Mouse (Mus musculus) C2C12 (cell line): Measurements from ENCODE around the gene Cdc123. TPM values are rescaled to one million over a fixed set of nuclear protein-coding genes. Genes with fewer than 3 reads are reported as not detected.

Experiments used
- H3K27me3 ChIP-seq: one replicate; pipeline ENCODE4 v1.6.1; 2011; ENCODE audit not compliant: control insufficient read depth, insufficient read depth, insufficient read length
- H3K36me3 ChIP-seq: one replicate; pipeline ENCODE4 v1.6.1; 2011; ENCODE audit not compliant: control insufficient read depth, insufficient read depth
- H3K4me3 ChIP-seq: one replicate; pipeline ENCODE4 v1.5.1; 2011; ENCODE audit warnings: mild to moderate bottlenecking, control low read depth; ENCODE audit not compliant: poor library complexity, insufficient read depth, severe bottlenecking
- H3K79me2 ChIP-seq: one replicate; pipeline ENCODE4 v1.6.1; 2011; ENCODE audit not compliant: control insufficient read depth, insufficient read depth
- H3K79me3 ChIP-seq: one replicate; pipeline ENCODE4 v1.6.1; 2011; ENCODE audit warnings: low read depth, control low read depth
- H3ac ChIP-seq: one replicate; pipeline ENCODE3; 2011; ENCODE audit warnings: low read depth; ENCODE audit not compliant: control insufficient read depth, insufficient read length
- CEBPB ChIP-seq: IDR thresholded peaks from one replicate; pipeline ENCODE4 v1.6.1; 2011; ENCODE audit warnings: low read depth, mild to moderate bottlenecking, control low read depth, moderate library complexity
- CTCF ChIP-seq: IDR thresholded peaks from one replicate; pipeline ENCODE4 v1.5.1; 2011; ENCODE audit not compliant: control insufficient read depth, insufficient read depth, insufficient read length
- FOSL1 ChIP-seq: IDR thresholded peaks from one replicate; pipeline ENCODE4 v1.8.0; 2011; ENCODE audit warnings: mild to moderate bottlenecking, low read length; ENCODE audit not compliant: poor library complexity, insufficient read depth, severe bottlenecking
- MAX ChIP-seq: IDR thresholded peaks from one replicate; pipeline ENCODE4 v1.6.1; 2011; ENCODE audit warnings: mild to moderate bottlenecking, control low read depth
- MYOD1 ChIP-seq: IDR thresholded peaks from one replicate; pipeline ENCODE4 v1.6.1; 2011; ENCODE audit warnings: low read depth; ENCODE audit not compliant: control insufficient read depth, insufficient read length
- MYOG ChIP-seq: IDR thresholded peaks from one replicate; pipeline ENCODE4 v1.6.1; 2011; ENCODE audit not compliant: control insufficient read depth, insufficient read length; ENCODE audit errors: extremely low read depth
- USF1 ChIP-seq: IDR thresholded peaks from one replicate; pipeline ENCODE4 v1.6.1; 2011; ENCODE audit warnings: low read depth, mild to moderate bottlenecking, control low read depth, moderate library complexity
- polyA plus RNA-seq: library from polyadenylated mRNA; unstranded; fragments of >200 nt; fragmentation: generic; extraction: Trizol; gene quantifications from one replicate; pipeline ENCODE4 v1.2.1, GENCODE M21; 2012; ENCODE audit warnings: missing spikeins

Cdc123 gene
- polyA plus RNA-seq, 1 experiment, result 141 TPM

DNA sequence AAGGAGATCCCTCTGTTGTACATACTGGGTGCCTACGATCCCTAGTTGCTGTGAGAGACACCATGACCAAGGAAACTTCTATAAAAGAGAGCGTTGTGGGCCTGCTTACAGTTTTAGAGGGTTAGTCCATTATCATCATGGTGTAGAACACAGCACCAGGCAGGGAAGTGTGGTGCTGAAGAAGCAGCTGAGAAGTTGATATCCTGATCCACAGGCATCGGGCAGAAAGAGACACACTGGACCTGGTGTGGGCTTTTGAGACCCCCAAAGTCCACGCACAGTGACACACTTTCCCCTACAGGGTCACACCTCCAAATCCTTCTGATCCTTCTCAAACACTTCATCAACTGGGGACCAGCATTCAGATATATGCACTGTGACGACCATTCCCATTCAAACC is 52.9 kb downstream of the Cdc123 start:
- H3K36me3 ChIP-seq, result peaks cover 30% of the 10 kb centered on the region
- no peak overlapping the region for H3K4me3 ChIP-seq
- H3K79me2 ChIP-seq, result no peaks in the 10 kb centered on the region
- TF ChIP-seq CTCF (no peak), USF1 (no peak), FOSL1 (no peak), CEBPB (no peak), MAX (no peak), MYOD1 (no peak), MYOG (no peak)
- no peaks in the 10 kb centered on the region for H3K27me3 ChIP-seq
- no peak overlapping the region for H3ac ChIP-seq
- H3K79me3 ChIP-seq, result no peaks in the 10 kb centered on the region

DNA sequence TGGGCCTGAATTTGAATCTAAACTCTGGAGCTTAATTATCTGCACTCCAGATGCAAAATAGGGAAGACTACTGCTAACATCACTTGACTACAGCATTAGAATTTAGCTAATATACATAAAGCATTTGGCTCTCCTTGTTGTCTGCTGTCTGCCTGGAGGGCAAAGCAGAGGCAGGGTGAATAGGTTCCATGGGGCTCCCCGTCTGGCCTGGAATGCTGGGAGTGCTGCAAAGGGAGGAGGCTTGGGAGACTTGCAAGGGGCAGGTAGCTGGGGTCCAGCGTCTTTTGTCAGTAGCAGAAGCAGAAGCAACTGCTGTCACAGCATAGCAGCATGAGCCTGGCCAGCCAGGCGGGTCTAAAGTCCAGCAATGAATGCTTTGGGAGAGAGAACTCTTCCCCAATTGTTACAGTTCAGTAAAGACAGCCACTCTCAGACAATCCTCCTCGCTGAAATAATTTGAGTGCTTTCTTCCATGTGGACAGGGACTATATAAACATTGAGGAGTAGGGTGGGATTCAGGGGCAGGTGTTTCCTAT is 55.3 kb downstream of the Cdc123 start:
- TF ChIP-seq MYOD1 (no peak), CEBPB (no peak), MYOG (no peak), FOSL1 (no peak), CTCF (no peak), USF1 (no peak), MAX (no peak)
- Histone ChIP-seq H3K79me3 (no peaks in the 10 kb centered on the region), H3K27me3 (no peaks in the 10 kb centered on the region), H3K36me3 (peaks cover 7% of the 10 kb centered on the region), H3ac (no peak overlapping the region), H3K79me2 (no peaks in the 10 kb centered on the region), H3K4me3 (no peak overlapping the region)

DNA sequence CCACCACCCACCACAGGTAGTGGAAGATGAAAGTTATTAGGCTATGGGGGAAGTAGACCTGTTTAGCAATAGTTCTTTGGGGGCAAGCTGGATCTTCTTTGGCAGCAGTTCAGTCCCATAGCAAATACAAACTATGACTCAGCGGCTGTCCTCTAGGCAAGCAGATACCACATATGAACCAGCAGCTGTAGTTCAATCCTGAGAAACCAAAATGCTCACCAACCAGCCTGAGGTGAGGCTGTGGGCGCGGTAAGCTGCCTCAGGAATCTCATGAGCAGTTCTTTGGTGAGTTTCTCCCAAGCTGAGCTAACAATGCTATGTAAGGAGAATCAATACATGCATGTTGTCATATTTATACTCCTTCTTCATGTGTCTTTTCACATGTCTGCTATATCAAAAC is 57.6 kb downstream of the Cdc123 start:
- Histone ChIP-seq H3K79me2 (no peaks in the 10 kb centered on the region), H3K4me3 (no peak overlapping the region), H3K36me3 (no peaks in the 10 kb centered on the region), H3ac (no peak overlapping the region), H3K27me3 (no peaks in the 10 kb centered on the region), H3K79me3 (no peaks in the 10 kb centered on the region)
- TF ChIP-seq USF1 (no peak), FOSL1 (no peak), CTCF (no peak), MYOG (no peak), MYOD1 (no peak), MAX (no peak), CEBPB (no peak)

- no peak overlapping the region for H3K4me3 ChIP-seq
- H3K27me3 ChIP-seq, result no peaks in the 10 kb centered on the region
- no peaks in the 10 kb centered on the region for H3K79me2 ChIP-seq
- TF ChIP-seq MYOD1, result no peak
- no peak for TF ChIP-seq CEBPB
- TF ChIP-seq FOSL1, result no peak
- no peak for TF ChIP-seq CTCF
- TF ChIP-seq MAX, result no peak
- no peak for TF ChIP-seq USF1
- TF ChIP-seq MYOG, result no peak
- H3ac ChIP-seq, result no peak overlapping the region
- H3K36me3 ChIP-seq, result no peaks in the 10 kb centered on the region
- no peaks in the 10 kb centered on the region for H3K79me3 ChIP-seq
Measured at GRCm38 (mm10) chr2:5772464-5772863, 72.5 kb downstream of the Cdc123 start.

- no peak overlapping the region for H3ac ChIP-seq
- no peaks in the 10 kb centered on the region for H3K79me2 ChIP-seq
- H3K4me3 ChIP-seq, result no peak overlapping the region
- H3K36me3 ChIP-seq, result no peaks in the 10 kb centered on the region
- no peaks in the 10 kb centered on the region for H3K27me3 ChIP-seq
- TF ChIP-seq USF1 (no peak), FOSL1 (no peak), MYOG (no peak)
- H3K79me3 ChIP-seq, result no peaks in the 10 kb centered on the region
Measured at GRCm38 (mm10) chr2:5770708-5771241, 74.2 kb downstream of the Cdc123 start.

DNA sequence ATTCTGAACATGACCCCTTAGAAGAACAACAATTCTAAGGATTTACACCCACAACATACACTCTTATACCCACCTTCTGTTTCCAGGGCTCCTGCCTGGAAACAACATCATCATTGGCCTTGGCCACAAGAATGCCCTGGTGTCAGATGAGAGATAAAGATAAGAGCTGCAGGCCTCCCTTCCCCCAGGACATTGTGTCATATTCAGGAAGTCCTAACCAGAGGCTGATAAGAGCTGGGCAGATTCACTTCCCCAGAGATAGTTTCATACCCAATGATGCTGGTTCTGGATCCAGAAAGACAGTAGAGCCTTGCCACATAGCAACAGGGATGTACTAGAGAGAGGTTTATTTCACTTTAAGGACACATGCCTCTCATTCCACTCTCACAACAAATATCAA is 75.3 kb downstream of the Cdc123 start:
- Histone ChIP-seq H3ac (no peak overlapping the region), H3K27me3 (no peaks in the 10 kb centered on the region), H3K36me3 (no peaks in the 10 kb centered on the region), H3K79me2 (no peaks in the 10 kb centered on the region), H3K79me3 (no peaks in the 10 kb centered on the region), H3K4me3 (no peak overlapping the region)
- TF ChIP-seq MAX (no peak), FOSL1 (no peak), CTCF (no peak), CEBPB (no peak), MYOG (no peak), USF1 (no peak), MYOD1 (no peak)
